Mouse (Mus musculus): ENCODE measurements around the gene Dync1i1.

- TF ChIP-seq CTCF (IDR thresholded peaks at IDR 0.05; ENCODE audit: low read depth) (no peak), EP300 (IDR thresholded peaks at IDR 0.05; ENCODE audit: low read depth) (no peak)
Measured at GRCm38 (mm10) chr6:5802840-5803491, 77.5 kb downstream of the Dync1i1 start.

Data from heart, postnatal 0 days (tissue).